Mouse (Mus musculus) kidney, postnatal 14 days (tissue): ENCODE results near the gene Eci3.

Experiments
- DNase-seq: peaks from one replicate; pipeline ENCODE4 v3.0.0; 2022; ENCODE audit warnings: mixed read lengths

The Eci3 gene

GRCm38 (mm10) chr13:34934931-34935644, 28.5 kb downstream of the Eci3 start:
- no peak for DNase-seq

- no peak for DNase-seq
Observed at GRCm38 (mm10) chr13:34924210-34924609, 39.4 kb downstream of the Eci3 start, which contains the start of the genes Fam217a and 4933417A18Rik. Gene Fam217a, minus strand, starts transcription at chr13:34924310. Gene 4933417A18Rik, plus strand, starts transcription at chr13:34924409.

GRCm38 (mm10) chr13:34916520-34917167, 47.0 kb downstream of the Eci3 start:
- peak; percentile 67 for DNase-seq

GRCm38 (mm10) chr13:34914614-34915013, 49.0 kb downstream of the Eci3 start:
- no peak for DNase-seq
